Mouse (Mus musculus): Measurements from ENCODE around the gene Nmi. TPM values are rescaled to one million over a fixed set of nuclear protein-coding genes. Genes with fewer than 3 reads are reported as not detected.
"Not testable (repeated sequence)": the region's sequence is repeated elsewhere in the genome, so short reads cannot be mapped to it uniquely, and the experiment has no call there.

Gene Nmi
- total and polyA plus RNA-seq, 3 experiments: 37.8 to 60.1 (median 51.9) TPM

DNA sequence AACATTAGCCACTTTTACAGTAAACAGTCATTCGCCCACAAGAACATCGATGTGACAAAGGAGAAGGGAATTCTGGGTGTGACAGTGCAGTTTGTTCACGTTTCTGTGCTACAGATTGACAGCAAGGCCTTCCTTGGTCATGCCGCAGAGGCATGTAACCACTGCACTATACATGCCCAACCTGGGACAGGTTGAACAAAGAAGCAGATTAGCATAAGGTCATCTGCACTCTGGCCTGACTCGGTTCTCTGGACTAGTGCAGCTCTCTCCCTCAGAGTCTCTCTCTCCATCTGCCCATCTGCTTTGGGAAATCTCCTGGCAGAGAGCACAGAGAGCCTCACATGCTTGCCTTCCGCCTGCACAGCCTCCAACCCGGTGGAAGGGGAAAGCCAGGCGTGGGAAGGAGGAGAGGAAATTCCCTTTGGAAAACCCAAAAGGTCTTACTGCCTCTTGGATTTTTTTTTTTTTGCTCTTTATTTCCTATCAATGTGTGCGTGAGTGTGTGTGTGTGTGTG is 40.1 kb upstream of the Nmi start:
- in situ Hi-C loops (cut with MboI; ENCODE audit: low pct_ligation_motif_present, low pct_unique_long_range_greater_than_20kb, low sequenced_read_pairs): no loop called here
- TF ChIP-seq ZKSCAN1 (IDR thresholded peaks at IDR 0.05; ENCODE audit: borderline replicate concordance, low read depth, low read length) (no peak), UBTF (IDR thresholded peaks at IDR 0.05; ENCODE audit: low read depth, low read length) (no peak), EP300 (IDR thresholded peaks at IDR 0.05; ENCODE audit: low read length) (no peak), SMC3 (IDR thresholded peaks at IDR 0.05; ENCODE audit: low read depth, low read length) (no peak), NRF1 (IDR thresholded peaks at IDR 0.05; ENCODE audit: low read depth, low read length) (no peak), MAZ (IDR thresholded peaks at IDR 0.05; ENCODE audit: low read depth, low read length) (no peak), RCOR1 (conservative IDR thresholded peaks at IDR 0.05; ENCODE audit: low read depth, low read length) (no peak), ZC3H11A (IDR thresholded peaks at IDR 0.05; ENCODE audit: low read depth, low read length) (no peak), GABPA (IDR thresholded peaks at IDR 0.05; ENCODE audit: insufficient replicate concordance, low read depth, low read length) (no peak), SIN3A (IDR thresholded peaks at IDR 0.05; ENCODE audit: low read length) (no peak), JUN (IDR thresholded peaks at IDR 0.05; ENCODE audit: insufficient read depth, low read depth, low read length) (no peak), NELFE (IDR thresholded peaks at IDR 0.05; ENCODE audit: low read depth, low read length) (no peak), E2F4 (IDR thresholded peaks at IDR 0.05; ENCODE audit: insufficient replicate concordance, low read depth, low read length) (no peak), USF1 (IDR thresholded peaks at IDR 0.05; ENCODE audit: low read depth, low read length) (no peak), CHD1 (IDR thresholded peaks at IDR 0.05; ENCODE audit: low read depth, low read length) (no peak), POLR2AphosphoS2 (IDR thresholded peaks at IDR 0.05; ENCODE audit: low read depth, low read length) (no peak), USF2 (conservative IDR thresholded peaks at IDR 0.05; ENCODE audit: low read depth, low read length) (no peak), IRF4 (IDR thresholded peaks at IDR 0.05; ENCODE audit: low read depth, low read length) (no peak)

DNA sequence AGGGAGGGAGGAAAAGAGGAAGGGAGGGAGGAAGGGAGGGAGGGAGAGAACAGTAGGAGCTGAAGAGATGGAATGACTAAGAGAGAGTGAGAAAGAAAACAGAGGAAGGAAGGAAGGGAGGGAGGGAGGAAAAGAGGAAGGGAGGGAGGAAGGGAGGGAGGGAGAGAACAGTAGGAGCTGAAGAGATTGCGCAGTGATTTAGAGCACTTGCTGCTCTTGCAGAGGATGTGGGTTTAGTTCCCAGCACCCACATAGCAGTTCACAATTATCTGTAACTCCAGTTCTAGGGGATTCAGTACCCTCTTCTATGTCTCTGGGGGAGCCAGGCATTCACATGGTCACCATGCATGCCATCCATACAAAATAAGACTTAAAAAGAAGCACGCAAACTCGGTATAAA is 38.5 kb upstream of the Nmi start:
- H3K4me3 ChIP-seq (replicated peaks in 1 of 3; ENCODE audit: low read depth in 2 of 3, low read length in 2 of 3, poor library complexity in 1 of 3); H3K9ac ChIP-seq (ENCODE audit: insufficient read depth, low read depth); DNase-seq (ENCODE audit: extremely low read depth); H3K27ac ChIP-seq (ENCODE audit: insufficient read depth, low read depth); H3K4me2 ChIP-seq (ENCODE audit: insufficient read depth, low read depth, poor library complexity, severe bottlenecking); dilution Hi-C loops (cut with MboI; ENCODE audit: extremely low pct_ligation_motif_present, extremely low pct_unique_long_range_greater_than_20kb, low sequenced_read_pairs); H3K79me2 ChIP-seq (replicated peaks; ENCODE audit: control insufficient read depth, extremely low read depth, insufficient read depth, poor library complexity, severe bottlenecking); H3K36me3 ChIP-seq (replicated peaks in 1 of 2; ENCODE audit: control insufficient read depth in 1 of 2, insufficient read depth in 1 of 2, low read length in 1 of 2); in situ Hi-C loops (cut with MboI; ENCODE audit: low pct_ligation_motif_present, low pct_unique_long_range_greater_than_20kb, low sequenced_read_pairs); H3K9me3 ChIP-seq (replicated peaks; ENCODE audit: low read length); H3K27me3 ChIP-seq (replicated peaks); H3K4me1 ChIP-seq (ENCODE audit: control insufficient read depth in 1 of 2, insufficient read depth in 2 of 2): not testable (repeated sequence)

More for the DNA sequence above, 40.1 kb upstream of the Nmi start:
- Histone ChIP-seq H3K27ac (ENCODE audit: insufficient read depth, low read depth) (no peak overlapping the region), H3K9ac (ENCODE audit: insufficient read depth, low read depth) (no peak overlapping the region), H3K79me2 (replicated peaks; ENCODE audit: control insufficient read depth, extremely low read depth, insufficient read depth, poor library complexity, severe bottlenecking) (no peaks in the 10 kb centered on the region), H3K9me3 (replicated peaks; ENCODE audit: low read length) (no peaks in the 10 kb centered on the region), H3K27me3 (replicated peaks) (no peaks in the 10 kb centered on the region), H3K4me3 (replicated peaks in 1 of 3; ENCODE audit: low read depth in 2 of 3, low read length in 2 of 3, poor library complexity in 1 of 3) (no peak overlapping the region), H3K4me1 (ENCODE audit: control insufficient read depth in 1 of 2, insufficient read depth in 2 of 2) (no peaks in the 10 kb centered on the region), H3K36me3 (replicated peaks in 1 of 2; ENCODE audit: control insufficient read depth in 1 of 2, insufficient read depth in 1 of 2, low read length in 1 of 2) (no peaks in the 10 kb centered on the region), H3K4me2 (ENCODE audit: insufficient read depth, low read depth, poor library complexity, severe bottlenecking) (no peak overlapping the region)
- no peak for DNase-seq (ENCODE audit: extremely low read depth)
- dilution Hi-C loops (cut with MboI; ENCODE audit: extremely low pct_ligation_motif_present, extremely low pct_unique_long_range_greater_than_20kb, low sequenced_read_pairs): no loop called here
